Mouse (Mus musculus) neutrophil, adult 65 days (primary cell): Measurements from ENCODE around the gene Cend1. TPM values are rescaled to one million over a fixed set of nuclear protein-coding genes. Genes with fewer than 3 reads are reported as not detected.

Experiments
- total RNA-seq: library from RNA; stranded (reverse); gene quantifications from 2 replicates; pipeline ENCODE4 v1.2.4, GENCODE M21; 2023

Gene Cend1
- total RNA-seq: not detected in 2 replicates

DNA sequence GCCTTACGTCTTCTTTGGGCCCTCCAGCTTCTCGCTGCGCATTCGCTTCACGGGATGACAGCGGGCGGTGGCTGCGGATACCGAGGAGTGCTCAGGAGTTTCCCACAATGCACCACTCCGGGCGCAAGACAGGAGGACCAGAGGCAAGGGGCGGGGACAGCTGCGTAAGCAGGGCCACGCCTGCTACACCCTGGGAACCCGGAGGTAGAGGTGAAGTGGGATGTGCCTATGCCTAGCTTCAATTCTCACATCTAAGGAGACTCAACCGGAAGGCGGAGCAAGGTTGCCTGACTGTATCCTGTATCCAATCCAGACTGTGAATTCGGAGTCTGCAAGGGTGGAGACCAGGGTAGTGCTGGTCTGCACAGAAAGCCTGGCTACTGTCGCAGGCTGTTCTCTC lies at the start of gene Cend1:
Cend1 (minus strand) TSS at position 182 of the 400 bp plus-strand sequence.

GRCm38 (mm10) chr7:141475011-141475804 lies 45.9 kb upstream of the Cend1 start, which contains the start of the genes Polr2l and Tspan4:
Gene Polr2l (minus strand): TSS chr7:141475132.
Gene Tspan4 (plus strand): TSS chr7:141475240.

GRCm38 (mm10) chr7:141467230-141468030 lies 38.1 kb upstream of the Cend1 start, which contains the start of gene Cd151:
Gene Cd151 (plus strand): TSS chr7:141467392.

DNA sequence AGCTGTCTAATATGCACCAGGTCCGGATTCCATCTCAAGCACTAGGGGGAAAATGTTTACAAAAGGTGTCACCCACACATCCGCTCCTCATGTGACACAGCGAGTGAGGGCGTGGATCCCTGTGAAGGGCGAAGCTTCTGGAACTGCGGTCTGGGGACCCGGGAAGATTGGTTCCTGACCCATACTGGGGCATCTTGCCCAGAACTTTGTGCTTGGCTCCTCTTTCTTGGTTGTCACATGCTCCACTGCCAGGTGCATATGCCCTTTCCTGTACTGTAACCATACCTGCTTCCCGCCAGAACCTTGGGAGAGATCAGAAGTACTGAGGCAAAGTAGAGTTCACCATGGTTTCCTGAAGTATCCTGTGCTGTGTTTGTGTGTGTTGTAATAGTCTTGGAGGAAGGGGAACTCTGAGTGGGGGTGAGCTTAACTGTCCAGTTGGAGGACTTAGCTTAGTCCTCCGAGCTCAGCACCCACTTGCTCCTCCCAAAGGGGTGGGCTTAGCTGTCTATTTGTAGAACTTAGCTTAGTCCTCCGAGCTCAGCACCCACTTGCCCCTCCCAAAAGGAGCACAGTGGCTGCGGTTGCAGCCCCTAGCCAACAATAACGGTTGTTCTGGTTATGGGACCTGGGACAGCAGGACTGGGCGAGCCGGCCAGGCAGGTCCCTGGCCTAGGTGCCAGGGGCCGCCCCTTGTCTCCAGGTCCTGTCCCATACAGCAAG lies 31.3 kb upstream of the Cend1 start, which contains the start of gene Cracr2b:
Cracr2b (plus strand) TSS at position 704 of the 723 bp plus-strand sequence.

GRCm38 (mm10) chr7:141454967-141455551 lies 25.8 kb upstream of the Cend1 start, which contains the start of gene Pnpla2:
Gene Pnpla2 (plus strand): TSS chr7:141455198.

DNA sequence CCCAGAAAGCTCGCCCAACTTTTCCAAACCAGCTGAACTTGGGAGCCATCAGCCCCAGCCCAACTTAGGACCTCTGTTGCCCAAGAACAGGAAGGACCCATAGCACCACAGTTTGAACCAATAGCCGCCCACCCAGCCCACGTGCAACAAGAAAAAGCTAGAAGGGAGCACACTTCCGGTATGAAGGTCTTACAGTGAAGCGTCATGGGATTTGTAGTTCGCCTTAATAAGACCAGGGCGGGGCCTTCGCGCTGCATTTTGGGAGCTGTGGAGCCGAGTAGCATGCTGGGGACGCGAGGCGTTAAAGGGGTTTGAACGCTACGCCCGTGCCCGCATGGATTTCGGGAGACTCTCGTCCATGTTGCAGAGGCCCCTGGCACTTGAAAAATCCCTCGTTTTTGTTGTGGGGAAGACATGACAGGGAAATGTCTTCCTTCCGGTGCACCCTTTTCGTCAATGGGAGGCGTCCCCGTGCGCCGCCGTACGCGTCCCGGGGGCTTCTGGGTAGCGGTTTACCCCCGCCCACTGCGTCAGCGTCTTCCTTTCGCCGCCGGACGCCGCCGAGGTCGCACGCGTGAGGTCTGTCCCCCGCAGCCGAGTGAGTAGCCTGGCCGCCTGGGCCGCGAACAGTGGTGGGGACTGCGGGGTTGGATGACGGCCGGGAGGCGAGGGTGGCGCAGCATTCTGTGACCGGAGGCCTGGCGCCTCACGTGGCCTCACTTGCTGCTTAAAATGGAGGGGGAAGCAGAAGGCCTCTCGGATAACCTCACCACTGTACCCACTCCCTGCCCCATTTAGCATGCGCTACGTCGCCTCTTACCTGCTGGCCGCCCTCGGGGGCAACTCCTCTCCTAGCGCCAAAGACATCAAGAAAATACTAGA lies 18.1 kb upstream of the Cend1 start, which contains the start of gene Rplp2:
Rplp2 (plus strand) TSS at position 261 of the 882 bp plus-strand sequence.

DNA sequence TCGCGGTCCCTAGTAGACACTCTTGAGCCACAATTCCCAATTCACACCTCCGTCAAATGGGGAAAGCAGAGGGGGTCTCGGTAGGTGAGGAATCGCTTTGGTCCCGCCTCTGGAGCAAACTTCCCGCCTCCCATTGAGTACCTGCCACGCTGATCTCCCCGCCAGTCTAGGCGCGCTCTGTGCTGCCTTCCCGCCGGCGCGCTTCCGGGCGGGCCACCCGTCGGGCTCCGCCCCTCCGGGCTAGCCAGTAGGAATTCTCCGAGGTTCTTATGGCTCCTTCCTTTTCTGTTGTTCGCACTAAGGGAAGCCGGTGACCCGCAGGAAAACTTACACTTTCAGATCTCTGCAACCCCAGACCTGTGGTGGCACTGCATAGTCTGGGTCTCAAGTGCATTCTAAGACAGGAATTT lies 14.5 kb upstream of the Cend1 start, which contains the start of gene Pidd1:
Pidd1 (minus strand) TSS at position 198 of the 410 bp plus-strand sequence.

GRCm38 (mm10) chr7:141437178-141438120 lies 8.2 kb upstream of the Cend1 start, which contains the start of gene Slc25a22:
Gene Slc25a22 (minus strand): TSS chr7:141437892.

GRCm38 (mm10) chr7:141413809-141414584 lies 15.3 kb downstream of the Cend1 start, which contains the start of gene Gatd1:
Gene Gatd1 (minus strand): TSS chr7:141414136.

DNA sequence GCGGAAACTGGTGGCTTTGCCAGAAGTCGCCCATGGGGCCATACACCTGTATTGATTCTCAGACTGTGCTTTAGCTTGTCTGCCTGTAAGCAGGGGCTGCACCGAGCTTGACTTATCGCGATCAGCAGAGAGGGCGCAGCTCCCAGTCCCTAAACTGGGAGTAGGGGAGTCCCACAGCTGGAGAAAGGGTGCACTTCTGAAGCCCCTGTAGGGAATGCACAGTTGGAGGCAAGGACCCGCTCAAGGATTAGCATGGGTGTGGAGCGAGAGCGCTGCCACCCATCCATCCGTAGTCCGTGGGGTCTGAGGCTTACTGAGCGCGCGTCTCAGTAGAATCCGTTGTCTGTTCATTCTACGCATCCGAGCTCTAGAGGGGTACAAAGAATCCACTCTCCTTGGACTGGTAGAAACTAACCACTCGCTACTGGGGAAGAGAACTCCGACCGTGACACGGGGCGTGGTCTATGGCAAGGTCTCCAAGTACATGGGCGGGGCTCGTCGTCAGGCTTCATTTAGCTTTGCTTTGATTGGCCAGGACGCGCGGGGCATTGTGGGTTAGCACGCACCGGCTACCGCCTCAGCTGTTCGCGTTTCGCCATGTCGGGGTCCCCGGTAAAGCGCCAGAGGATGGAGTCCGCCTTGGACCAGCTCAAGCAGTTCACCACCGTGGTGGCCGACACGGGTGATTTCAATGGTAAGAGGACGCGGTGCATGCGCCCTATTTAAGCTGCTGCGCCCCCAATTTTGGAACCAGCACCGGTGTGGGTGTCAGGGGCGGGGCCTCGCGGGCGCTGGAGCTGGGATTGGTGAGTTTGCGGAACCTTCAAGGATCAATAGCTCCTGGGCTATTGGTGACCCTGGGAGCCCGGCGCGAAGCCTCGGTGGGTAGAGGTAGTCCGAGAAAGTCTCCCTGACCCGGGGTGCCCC lies 37.4 kb downstream of the Cend1 start, which contains the start of gene Taldo1:
Taldo1 (plus strand) TSS at position 575 of the 927 bp plus-strand sequence.

Other genes starting within 250 kb of the Cend1 start
- 23.9 and 28.1 TPM in 2 replicates for gene Hras, start 235.5 kb downstream of the Cend1 start, total RNA-seq
- 4.2 and 4.5 TPM in 2 replicates for gene Lrrc56, start 235.3 kb downstream of the Cend1 start, total RNA-seq
- 0.18 TPM in 1 of 2 replicates, not detected in the other for gene Lmntd2, start 215.4 kb downstream of the Cend1 start, total RNA-seq
- gene Rassf7, start 213.6 kb downstream of the Cend1 start, total RNA-seq: 2.7 and 5.1 TPM in 2 replicates
- 89.4 and 114 TPM in 2 replicates for gene Phrf1, start 200.7 kb downstream of the Cend1 start, total RNA-seq
- gene Irf7, start 163.0 kb downstream of the Cend1 start, total RNA-seq: 21.6 and 37.9 TPM in 2 replicates
- gene Cdhr5, start 152.7 kb downstream of the Cend1 start, total RNA-seq: not detected in 2 replicates
- not detected in 2 replicates for gene Sct, start 150.4 kb downstream of the Cend1 start, total RNA-seq
- not detected in 2 replicates for gene Drd4, start 137.5 kb downstream of the Cend1 start, total RNA-seq
- 24.8 and 29.7 TPM in 2 replicates for gene Deaf1, start 101.8 kb downstream of the Cend1 start, total RNA-seq
- 7.0 and 7.4 TPM in 2 replicates for gene Tmem80, start 101.8 kb downstream of the Cend1 start, total RNA-seq
- 0.47 and 0.66 TPM in 2 replicates for gene Eps8l2, start 90.6 kb downstream of the Cend1 start, total RNA-seq
- 730 and 774 TPM in 2 replicates for gene Taldo1, start 37.3 kb downstream of the Cend1 start, total RNA-seq
- 15.3 and 17.2 TPM in 2 replicates for gene Gatd1, start 15.4 kb downstream of the Cend1 start, total RNA-seq
- 10.3 and 12.4 TPM in 2 replicates for gene Slc25a22, start 8.4 kb upstream of the Cend1 start, total RNA-seq
- gene Pidd1, start 14.5 kb upstream of the Cend1 start, total RNA-seq: 7.9 and 11.7 TPM in 2 replicates
- 574 and 716 TPM in 2 replicates for gene Rplp2, start 17.9 kb upstream of the Cend1 start, total RNA-seq
- 113 and 121 TPM in 2 replicates for gene Pnpla2, start 25.7 kb upstream of the Cend1 start, total RNA-seq
- 5.1 and 7.2 TPM in 2 replicates for gene Cracr2b, start 31.6 kb upstream of the Cend1 start, total RNA-seq
- gene Cd151, start 37.9 kb upstream of the Cend1 start, total RNA-seq: 9.1 and 14.0 TPM in 2 replicates
- gene Polr2l, start 45.6 kb upstream of the Cend1 start, total RNA-seq: 8.3 and 8.5 TPM in 2 replicates
- 1.5 and 3.1 TPM in 2 replicates for gene Tspan4, start 45.7 kb upstream of the Cend1 start, total RNA-seq
- gene Chid1, start 110.4 kb upstream of the Cend1 start, total RNA-seq: 16.3 and 17.7 TPM in 2 replicates
- 76.8 and 96.1 TPM in 2 replicates for gene Ap2a2, start 132.7 kb upstream of the Cend1 start, total RNA-seq
- 0.07 and 0.16 TPM in 2 replicates for gene Muc6, start 225.8 kb upstream of the Cend1 start, total RNA-seq